Mouse (Mus musculus) hindbrain, postnatal 0 days (tissue): Measurements from ENCODE around the gene Slc28a2. TPM values are rescaled to one million over a fixed set of nuclear protein-coding genes. Genes with fewer than 3 reads are reported as not detected.
"Not testable (repeated sequence)": the region's sequence is repeated elsewhere in the genome, so short reads cannot be mapped to it uniquely, and the experiment has no call there.

ENCODE experiments used
- ATAC-seq: fragments of 200-750 bp; cut with Nextera tagmentation; 2 replicates; pipeline ENCODE4 v1.8.0; 2017; ENCODE audit warnings: mild to moderate bottlenecking, moderate TSS enrichment, moderate library complexity
- DNase-seq: peaks from one replicate; pipeline ENCODE4 v3.0.0-alpha.2; 2015; ENCODE audit warnings: low spot score
- H3K27ac ChIP-seq: fragments of 300-500 bp; sonication (generic); 2 replicates; pipeline ENCODE4 v1.5.1; 2014; ENCODE audit warnings: mild to moderate bottlenecking
- H3K27me3 ChIP-seq: fragments of 300-500 bp; sonication (generic); 2 replicates; pipeline ENCODE4 v1.6.1; 2014; ENCODE audit warnings: low read length, mixed read lengths; ENCODE audit not compliant: insufficient read depth
- H3K36me3 ChIP-seq: fragments of 300-500 bp; sonication (generic); 2 replicates; pipeline ENCODE4 v1.6.1; 2014; ENCODE audit warnings: low read length, mixed read lengths; ENCODE audit not compliant: insufficient read depth
- H3K4me1 ChIP-seq: fragments of 300-500 bp; sonication (generic); 2 replicates; pipeline ENCODE4 v1.6.1; 2014; ENCODE audit warnings: antibody characterized with exemption, low read length, mixed read lengths; ENCODE audit not compliant: insufficient read depth
- H3K4me2 ChIP-seq: fragments of 300-500 bp; sonication (generic); 2 replicates; pipeline ENCODE4 v1.6.1; 2014; ENCODE audit warnings: low read depth, mild to moderate bottlenecking, low read length, moderate library complexity, mixed read lengths
- H3K4me3 ChIP-seq: fragments of 300-500 bp; sonication (generic); 2 replicates; pipeline ENCODE4 v1.5.1; 2014; ENCODE audit warnings: low read length
- H3K9ac ChIP-seq: fragments of 300-500 bp; sonication (generic); replicated peaks from 2 replicates; pipeline ENCODE4 v1.6.1; 2014; ENCODE audit warnings: mild to moderate bottlenecking, low read length, moderate library complexity, mixed read lengths
- H3K9me3 ChIP-seq: fragments of 300-500 bp; sonication (generic); 2 replicates; pipeline ENCODE4 v1.6.1; 2016; ENCODE audit warnings: low read length, mixed read lengths
- CTCF ChIP-seq: IDR thresholded peaks from 2 replicates; pipeline ENCODE4 v1.5.1; 2016; ENCODE audit warnings: antibody characterized with exemption, control low read depth, low read depth
- WGBS: fragments of 180-500 bp; shearing (Covaris S2); extraction: QIAGEN DNeasy Blood & Tissue Kit; methylation state at CpG from one replicate; pipeline ENCODE4 v1.1.7; 2014; 5-methylcytosine and 5-hydroxymethylcytosine counted together
- polyA plus RNA-seq: library from polyadenylated mRNA; unstranded; fragments of >200 nt; fragmentation: Nextera tagmentation; extraction: Ambion mirVana; gene quantifications from 2 replicates; pipeline ENCODE4 v1.2.1, GENCODE M21; 2015
- total RNA-seq: library from RNA; depleted of rRNA; stranded (reverse); fragments of >200 nt; gene quantifications from 2 replicates; pipeline ENCODE4 v1.2.3, GENCODE M21; 2014; rRNA removed

The Slc28a2 gene
- total and polyA plus RNA-seq, 2 experiments from 2014 or later = 0.16 TPM; not detected in 1

DNA sequence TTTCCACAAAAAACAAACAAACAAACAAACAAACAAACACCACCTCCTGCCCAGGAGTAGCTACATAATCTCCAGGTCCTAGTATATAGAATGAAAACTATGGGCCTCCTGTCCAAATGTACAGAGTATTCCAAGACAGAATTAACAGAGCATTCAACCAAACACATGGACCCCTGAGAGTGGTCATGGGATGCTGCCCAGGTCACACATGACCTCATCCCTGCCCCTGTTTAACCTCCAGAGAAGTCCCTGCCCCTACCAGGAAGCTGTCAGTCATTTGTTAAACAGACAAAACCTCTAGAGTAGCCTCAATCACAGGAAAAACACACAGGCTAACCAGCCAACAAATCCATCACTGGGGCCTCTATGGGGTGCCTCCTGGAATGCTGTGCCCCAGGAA, 50.3 kb downstream of the Slc28a2 start:
- no peak overlapping the region for H3K27ac ChIP-seq
- TF ChIP-seq CTCF = no peak
- DNase-seq (no peak), ATAC-seq (no peak)
- no peaks in the 10 kb centered on the region for H3K4me1 ChIP-seq
- H3K27me3 ChIP-seq = no peaks in the 10 kb centered on the region
- no peak overlapping the region for H3K9ac ChIP-seq
- no peaks in the 10 kb centered on the region for H3K36me3 ChIP-seq
- H3K9me3 ChIP-seq = no peaks in the 10 kb centered on the region
- H3K4me3 ChIP-seq = no peak overlapping the region
- no peak overlapping the region for H3K4me2 ChIP-seq

DNA sequence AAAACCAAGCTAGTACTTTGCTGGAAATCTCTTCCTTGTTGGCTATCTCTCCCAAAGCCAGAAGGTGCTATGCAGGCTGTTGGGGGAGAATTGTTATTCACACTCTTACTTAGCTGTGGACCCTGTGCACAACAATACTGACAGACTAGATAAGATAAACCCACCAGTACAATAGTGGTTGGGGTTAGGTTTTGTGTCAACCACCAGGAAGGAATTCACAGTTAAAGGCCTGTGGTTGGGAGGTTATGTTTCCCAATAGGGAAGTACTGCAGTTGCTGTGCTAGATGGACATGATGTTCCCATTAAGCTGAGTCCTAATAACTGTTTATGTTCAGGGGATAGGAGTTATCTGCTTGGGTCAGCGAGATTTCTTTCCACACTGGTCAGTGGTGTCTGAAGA, 57.5 kb downstream of the Slc28a2 start:
- not testable (repeated sequence) for H3K4me1 ChIP-seq, H3K27ac ChIP-seq, DNase-seq, H3K9ac ChIP-seq, H3K27me3 ChIP-seq, ATAC-seq, H3K36me3 ChIP-seq, H3K4me3 ChIP-seq, H3K9me3 ChIP-seq, H3K4me2 ChIP-seq
- 58% methylated on average over 1 of the region's 1 CpGs for WGBS

GRCm38 (mm10) chr2:122484641-122485040, 58.4 kb downstream of the Slc28a2 start, which contains the start of gene Gm14085:
TSS of gene Gm14085 (plus strand) at chr2:122484941.
- Histone ChIP-seq H3K4me2 (no peak within 1 kb of the TSS), H3K9ac (no peak within 1 kb of the TSS), H3K27me3 (no peaks in the 10 kb centered on the region), H3K4me1 (no peaks in the 10 kb centered on the region), H3K4me3 (no peak within 1 kb of the TSS), H3K36me3 (no peaks in the 10 kb centered on the region), H3K9me3 (no peaks in the 10 kb centered on the region), H3K27ac (no peak within 1 kb of the TSS)
- ATAC-seq (no peak), DNase-seq (no peak)
- TF ChIP-seq CTCF = no peak
- WGBS = 83% methylated on average over 1 of the region's 1 CpGs

GRCm38 (mm10) chr2:122485654-122486053, 59.4 kb downstream of the Slc28a2 start:
- not testable (repeated sequence) for H3K27ac ChIP-seq, H3K27me3 ChIP-seq, ATAC-seq, H3K4me2 ChIP-seq, DNase-seq, H3K4me3 ChIP-seq, H3K9ac ChIP-seq, H3K36me3 ChIP-seq, H3K4me1 ChIP-seq, H3K9me3 ChIP-seq
- WGBS = 59% methylated on average over 2 of the region's 3 CpGs

GRCm38 (mm10) chr2:122486122-122486521, 59.8 kb downstream of the Slc28a2 start:
- not testable (repeated sequence) for ATAC-seq, H3K4me2 ChIP-seq, H3K27ac ChIP-seq, H3K4me1 ChIP-seq, DNase-seq, H3K4me3 ChIP-seq, H3K27me3 ChIP-seq, H3K36me3 ChIP-seq, H3K9me3 ChIP-seq, H3K9ac ChIP-seq

- no peaks in the 10 kb centered on the region for H3K27me3 ChIP-seq
- no peak for DNase-seq
- WGBS = 94% methylated on average over 2 of the region's 2 CpGs
Measured at GRCm38 (mm10) chr2:122486674-122487073, 60.4 kb downstream of the Slc28a2 start.

More at GRCm38 (mm10) chr2:122486674-122487073, 60.4 kb downstream of the Slc28a2 start:
- ATAC-seq = no peak
- no peaks in the 10 kb centered on the region for H3K36me3 ChIP-seq
- H3K4me2 ChIP-seq = no peak overlapping the region
- H3K9ac ChIP-seq = no peak overlapping the region
- no peak overlapping the region for H3K4me3 ChIP-seq
- no peaks in the 10 kb centered on the region for H3K4me1 ChIP-seq
- TF ChIP-seq CTCF = no peak
- no peaks in the 10 kb centered on the region for H3K9me3 ChIP-seq
- H3K27ac ChIP-seq = no peak overlapping the region

Other genes starting within 250 kb of the Slc28a2 start
- not detected in 2 replicates for gene Patl2, start 240.3 kb upstream of the Slc28a2 start, total RNA-seq
- 0.09 and 0.19 TPM in 2 replicates for gene Patl2, start 240.3 kb upstream of the Slc28a2 start, polyA plus RNA-seq
- gene Terb2, start 240.2 kb upstream of the Slc28a2 start, total RNA-seq = not detected in 2 replicates
- gene Terb2, start 240.2 kb upstream of the Slc28a2 start, polyA plus RNA-seq = not detected in 2 replicates
- 24.1 and 26.7 TPM in 2 replicates for gene Sord, start 191.7 kb upstream of the Slc28a2 start, total RNA-seq
- gene Sord, start 191.7 kb upstream of the Slc28a2 start, polyA plus RNA-seq = 26.8 and 28.2 TPM in 2 replicates
- gene Duox2, start 128.0 kb upstream of the Slc28a2 start, total RNA-seq = 0.16 TPM in 1 of 2 replicates, not detected in the other
- gene Duox2, start 128.0 kb upstream of the Slc28a2 start, polyA plus RNA-seq = 0.05 TPM in 1 of 2 replicates, not detected in the other
- 0.37 and 0.93 TPM in 2 replicates for gene Duoxa2, start 127.6 kb upstream of the Slc28a2 start, total RNA-seq
- gene Duoxa2, start 127.6 kb upstream of the Slc28a2 start, polyA plus RNA-seq = 0.38 and 0.73 TPM in 2 replicates
- gene Duoxa1, start 112.7 kb upstream of the Slc28a2 start, total RNA-seq = not detected in 2 replicates
- 0.35 TPM in 2 replicates for gene Duoxa1, start 112.7 kb upstream of the Slc28a2 start, polyA plus RNA-seq
- 0.10 and 0.11 TPM in 2 replicates for gene Duox1, start 110.8 kb upstream of the Slc28a2 start, total RNA-seq
- 0.10 and 0.14 TPM in 2 replicates for gene Duox1, start 110.8 kb upstream of the Slc28a2 start, polyA plus RNA-seq
- gene Shf, start 57.3 kb upstream of the Slc28a2 start, total RNA-seq = 131 and 134 TPM in 2 replicates
- 12.2 and 13.0 TPM in 2 replicates for gene Shf, start 57.3 kb upstream of the Slc28a2 start, polyA plus RNA-seq
- not detected in 2 replicates for gene Gm14085, start 58.5 kb downstream of the Slc28a2 start, total RNA-seq
- gene Gm14085, start 58.5 kb downstream of the Slc28a2 start, polyA plus RNA-seq = not detected in 2 replicates
- 42.7 and 44.0 TPM in 2 replicates for gene Gatm, start 184.8 kb downstream of the Slc28a2 start, total RNA-seq
- 72.9 and 78.1 TPM in 2 replicates for gene Gatm, start 184.8 kb downstream of the Slc28a2 start, polyA plus RNA-seq
- gene AA467197, start 210.5 kb downstream of the Slc28a2 start, total RNA-seq = not detected in 2 replicates
- gene AA467197, start 210.5 kb downstream of the Slc28a2 start, polyA plus RNA-seq = 0.66 and 1.3 TPM in 2 replicates